Mouse (Mus musculus) adrenal gland, adult 2 months (tissue): ENCODE data around the gene Btf3. TPM values are rescaled to one million over a fixed set of nuclear protein-coding genes. Genes with fewer than 3 reads are reported as not detected.

ENCODE experiments used
- DNase-seq: peaks from one replicate; pipeline ENCODE4 v3.0.0; 2021
- polyA plus RNA-seq: library from polyadenylated mRNA; depleted of rRNA; stranded (reverse); fragments of >200 nt; gene quantifications from 2 replicates; pipeline ENCODE4 v1.2.3, GENCODE M21; 2012; rRNA removed
- total RNA-seq, 2 experiments: library from RNA; stranded (reverse); gene quantifications; 2 replicates each; pipeline ENCODE4 v1.2.3; 2021

The Btf3 gene
- total and polyA plus RNA-seq, 3 experiments: 20.2 to 381 (median 331) TPM

GRCm38 (mm10) chr13:98276253-98276652 lies 40.6 kb downstream of the Btf3 start:
- DNase-seq: no peak

GRCm38 (mm10) chr13:98275646-98276045 lies 41.2 kb downstream of the Btf3 start:
- DNase-seq: peak; percentile 72

GRCm38 (mm10) chr13:98274023-98274422 lies 42.8 kb downstream of the Btf3 start:
- no peak for DNase-seq

- no peak for DNase-seq
Measured at GRCm38 (mm10) chr13:98264111-98264510, 52.7 kb downstream of the Btf3 start.

GRCm38 (mm10) chr13:98263458-98263987 lies 53.3 kb downstream of the Btf3 start:
- no peak for DNase-seq

- peak; percentile 98 for DNase-seq
Measured at GRCm38 (mm10) chr13:98262636-98263457, 54.0 kb downstream of the Btf3 start, which contains the start of the genes Utp15 and Ankra2. Gene Utp15, minus strand, starts transcription at chr13:98263041. Gene Ankra2, plus strand, starts transcription at chr13:98263074.

Other genes with a start within 250 kb of the Btf3 start
- 10 to 100 TPM; 14.2 to 23.9 TPM for gene Arhgef28, start 110.6 kb downstream of the Btf3 start, total RNA-seq
- gene Arhgef28, start 110.6 kb downstream of the Btf3 start, polyA plus RNA-seq: 4.0 and 5.3 TPM in 2 replicates
- gene Utp15, start 54.0 kb downstream of the Btf3 start, total RNA-seq: 10 to 100 TPM; 16.1 to 18.7 TPM
- 2.1 and 2.5 TPM in 2 replicates for gene Utp15, start 54.0 kb downstream of the Btf3 start, polyA plus RNA-seq
- gene Ankra2, start 53.9 kb downstream of the Btf3 start, total RNA-seq: 10 to 100 TPM; 22.0 to 24.7 TPM
- gene Ankra2, start 53.9 kb downstream of the Btf3 start, polyA plus RNA-seq: 12.2 and 15.4 TPM in 2 replicates
- not detected for gene Gm21976, start 37.1 kb downstream of the Btf3 start, total RNA-seq
- not detected in 2 replicates for gene Gm21976, start 37.1 kb downstream of the Btf3 start, polyA plus RNA-seq
- gene Foxd1, start 37.2 kb upstream of the Btf3 start, total RNA-seq: 1 to 10 TPM in 1 of 2 experiments, under 1 TPM in 1; 0.26 to 1.4 TPM
- 1.6 and 2.5 TPM in 2 replicates for gene Foxd1, start 37.2 kb upstream of the Btf3 start, polyA plus RNA-seq
- not detected for gene Gm10320, start 175.0 kb upstream of the Btf3 start, total RNA-seq
- gene Gm10320, start 175.0 kb upstream of the Btf3 start, polyA plus RNA-seq: 1.3 and 1.9 TPM in 2 replicates